Mouse (Mus musculus) C2C12 (cell line): Measurements from ENCODE around the gene Slc25a43. TPM values are rescaled to one million over a fixed set of nuclear protein-coding genes. Genes with fewer than 3 reads are reported as not detected.

Experiments
- H3K27me3 ChIP-seq: one replicate; pipeline ENCODE4 v1.6.1; 2011; ENCODE audit not compliant: control insufficient read depth, insufficient read depth, insufficient read length
- H3K36me3 ChIP-seq: one replicate; pipeline ENCODE4 v1.6.1; 2011; ENCODE audit not compliant: control insufficient read depth, insufficient read depth
- H3K4me3 ChIP-seq: one replicate; pipeline ENCODE4 v1.5.1; 2011; ENCODE audit warnings: mild to moderate bottlenecking, control low read depth; ENCODE audit not compliant: poor library complexity, insufficient read depth, severe bottlenecking
- H3K79me2 ChIP-seq: one replicate; pipeline ENCODE4 v1.6.1; 2011; ENCODE audit not compliant: control insufficient read depth, insufficient read depth
- H3K79me3 ChIP-seq: one replicate; pipeline ENCODE4 v1.6.1; 2011; ENCODE audit warnings: low read depth, control low read depth
- H3ac ChIP-seq: one replicate; pipeline ENCODE3; 2011; ENCODE audit warnings: low read depth; ENCODE audit not compliant: control insufficient read depth, insufficient read length
- CEBPB ChIP-seq: IDR thresholded peaks from one replicate; pipeline ENCODE4 v1.6.1; 2011; ENCODE audit warnings: low read depth, mild to moderate bottlenecking, control low read depth, moderate library complexity
- CTCF ChIP-seq: IDR thresholded peaks from one replicate; pipeline ENCODE4 v1.5.1; 2011; ENCODE audit not compliant: control insufficient read depth, insufficient read depth, insufficient read length
- FOSL1 ChIP-seq: IDR thresholded peaks from one replicate; pipeline ENCODE4 v1.8.0; 2011; ENCODE audit warnings: mild to moderate bottlenecking, low read length; ENCODE audit not compliant: poor library complexity, insufficient read depth, severe bottlenecking
- MAX ChIP-seq: IDR thresholded peaks from one replicate; pipeline ENCODE4 v1.6.1; 2011; ENCODE audit warnings: mild to moderate bottlenecking, control low read depth
- MYOD1 ChIP-seq: IDR thresholded peaks from one replicate; pipeline ENCODE4 v1.6.1; 2011; ENCODE audit warnings: low read depth; ENCODE audit not compliant: control insufficient read depth, insufficient read length
- MYOG ChIP-seq: IDR thresholded peaks from one replicate; pipeline ENCODE4 v1.6.1; 2011; ENCODE audit not compliant: control insufficient read depth, insufficient read length; ENCODE audit errors: extremely low read depth
- USF1 ChIP-seq: IDR thresholded peaks from one replicate; pipeline ENCODE4 v1.6.1; 2011; ENCODE audit warnings: low read depth, mild to moderate bottlenecking, control low read depth, moderate library complexity
- long read RNA-seq, 2 experiments: library from polyadenylated mRNA; unstranded; transcript quantifications; one replicate each; pipeline ENCODE4 v2.0.0; 2019 to 2020
- polyA plus RNA-seq: library from polyadenylated mRNA; unstranded; fragments of >200 nt; fragmentation: generic; extraction: Trizol; gene quantifications from one replicate; pipeline ENCODE4 v1.2.1, GENCODE M21; 2012; ENCODE audit warnings: missing spikeins

Slc25a43 gene
- polyA plus RNA-seq = 1.2 TPM
- long read RNA-seq, experiment 1, partial matches to known transcripts = 0 of 2 reads
- long read RNA-seq, experiment 1, other reads (novel, unspliced or antisense) = 1 of 2 reads
- long read RNA-seq, experiment 2 = 0 reads

DNA sequence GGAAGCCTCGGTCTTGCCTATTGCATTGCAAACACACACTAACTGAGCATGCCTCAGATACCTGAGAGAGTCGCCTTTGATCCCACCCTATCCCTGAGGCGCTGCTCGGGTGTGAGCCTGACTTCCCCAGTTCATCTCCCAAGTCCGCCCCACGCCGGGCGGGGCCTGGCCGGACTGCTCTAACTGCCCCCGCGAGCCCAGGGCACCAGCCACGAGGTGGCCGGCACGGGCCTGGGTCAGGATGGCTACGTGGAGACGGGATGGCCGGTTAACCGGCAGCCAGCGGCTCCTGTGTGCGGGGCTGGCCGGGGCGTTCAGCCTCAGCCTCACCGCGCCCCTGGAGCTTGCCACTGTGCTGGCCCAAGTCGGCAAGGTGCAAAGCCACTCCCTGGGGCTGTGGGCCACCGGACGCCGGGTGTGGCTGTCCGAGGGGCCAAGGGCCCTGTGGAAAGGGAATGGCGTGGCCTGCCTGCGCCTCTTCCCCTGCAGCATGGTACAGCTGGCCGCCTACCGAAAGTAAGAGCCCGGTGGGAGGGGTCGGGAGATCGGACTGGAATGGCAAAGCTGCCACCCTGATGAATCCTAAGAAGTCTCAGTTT, at the start of gene Slc25a43:
Gene Slc25a43 (plus strand): TSS at position 157 of the 599 bp plus-strand sequence.
- H3K36me3 ChIP-seq = no peaks in the 10 kb centered on the region
- H3ac ChIP-seq = peak within 1 kb of the TSS; percentile 22
- H3K27me3 ChIP-seq = no peaks in the 10 kb centered on the region
- H3K79me3 ChIP-seq = no peaks in the 10 kb centered on the region
- no peaks in the 10 kb centered on the region for H3K79me2 ChIP-seq
- no peak within 1 kb of the TSS for H3K4me3 ChIP-seq
- TF ChIP-seq MYOG (no peak), MYOD1 (no peak)

DNA sequence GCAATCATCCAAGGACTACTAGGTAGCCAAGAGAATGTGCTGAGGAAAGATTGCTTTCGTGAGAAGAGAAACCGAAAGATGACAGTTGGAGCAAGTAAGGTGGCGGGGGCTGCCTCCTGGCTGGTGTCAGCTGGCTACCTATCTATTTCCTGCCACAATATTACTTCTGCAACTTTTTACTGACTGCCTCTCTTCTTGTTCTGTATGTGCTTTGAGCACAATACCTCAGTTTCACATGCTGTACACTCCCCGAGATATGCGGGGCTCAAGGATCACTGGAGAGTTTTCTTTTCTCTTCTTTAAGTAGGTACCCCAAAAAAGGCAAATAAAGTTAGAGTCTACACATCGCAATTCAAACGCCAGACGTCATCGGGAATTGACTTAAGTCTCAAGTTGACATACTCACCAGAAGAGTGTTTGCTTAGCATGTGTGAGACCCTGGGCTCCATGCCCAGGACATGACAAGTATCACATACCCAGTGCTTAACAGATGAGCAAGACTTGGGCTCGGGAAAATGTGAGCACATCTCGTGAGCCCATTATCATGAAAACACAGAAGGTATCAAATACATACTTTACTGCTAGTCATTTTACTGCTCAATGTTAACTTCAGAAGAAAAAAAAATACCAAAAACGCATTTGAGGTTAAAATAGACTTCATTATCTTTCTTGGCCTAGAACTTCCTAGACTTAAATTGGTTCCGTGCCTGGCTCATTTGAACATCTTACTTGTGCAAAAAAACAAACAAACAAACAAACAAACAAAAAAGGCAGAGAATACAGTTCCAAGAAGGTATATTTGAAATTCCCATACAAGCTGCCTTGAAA, 3.1 kb upstream of the Slc25a43 start:
- Histone ChIP-seq H3K79me2 (no peaks in the 10 kb centered on the region), H3ac (no peak overlapping the region), H3K79me3 (no peaks in the 10 kb centered on the region), H3K27me3 (no peaks in the 10 kb centered on the region), H3K4me3 (no peak overlapping the region), H3K36me3 (no peaks in the 10 kb centered on the region)
- TF ChIP-seq CTCF = no peak
- TF ChIP-seq MYOG = no peak
- TF ChIP-seq FOSL1 = no peak
- TF ChIP-seq MYOD1 = no peak
- no peak for TF ChIP-seq USF1
- TF ChIP-seq MAX = no peak
- TF ChIP-seq CEBPB = no peak

DNA sequence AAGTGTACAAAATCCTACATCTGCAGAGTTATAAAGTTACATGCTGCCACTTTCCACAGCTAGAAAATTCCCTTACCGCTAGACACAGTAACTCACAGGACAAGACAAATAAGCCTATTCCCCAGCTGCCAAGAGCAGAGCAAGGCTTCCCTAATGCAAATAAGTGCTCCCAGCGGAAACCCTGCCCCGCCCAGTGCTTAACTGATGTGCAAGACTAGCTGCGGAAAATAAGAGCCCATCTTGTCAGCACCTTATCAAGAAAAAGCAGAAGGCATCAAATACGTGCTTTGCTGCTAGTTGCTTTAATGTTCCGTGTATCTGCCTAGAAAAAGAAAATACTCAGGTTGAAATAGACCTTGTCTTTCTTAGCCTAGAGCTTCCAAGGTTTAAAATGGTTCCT, 2.2 kb upstream of the Slc25a43 start:
- TF ChIP-seq FOSL1 = no peak
- TF ChIP-seq MYOD1 = no peak
- no peak for TF ChIP-seq CTCF
- no peak for TF ChIP-seq USF1
- TF ChIP-seq MAX = no peak
- TF ChIP-seq CEBPB = no peak
- TF ChIP-seq MYOG = no peak
- no peaks in the 10 kb centered on the region for H3K36me3 ChIP-seq
- H3K27me3 ChIP-seq = no peaks in the 10 kb centered on the region
- no peaks in the 10 kb centered on the region for H3K79me3 ChIP-seq
- no peaks in the 10 kb centered on the region for H3K79me2 ChIP-seq
- no peak overlapping the region for H3ac ChIP-seq
- no peak overlapping the region for H3K4me3 ChIP-seq

DNA sequence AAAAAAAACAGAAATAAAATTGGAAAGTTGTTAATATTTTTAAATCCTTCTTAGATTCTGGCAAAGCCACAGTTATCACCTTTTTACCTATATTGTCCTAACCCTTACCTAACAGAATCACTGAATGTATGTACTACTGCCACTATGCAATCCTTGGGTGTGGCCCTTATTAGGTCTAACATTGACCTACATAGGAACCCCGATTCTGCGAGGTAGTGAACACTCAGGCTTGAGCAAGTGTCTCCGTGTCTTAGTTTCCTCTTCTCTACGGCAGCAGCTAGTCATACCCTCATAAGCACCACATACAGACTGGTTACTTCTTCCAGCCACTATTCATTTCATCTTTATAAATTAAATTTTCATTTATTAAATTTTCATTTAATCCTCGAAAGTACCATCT, 715 bp upstream of the Slc25a43 start:
- TF ChIP-seq USF1 (no peak), MAX (no peak), CTCF (no peak), FOSL1 (no peak), CEBPB (no peak), MYOD1 (no peak), MYOG (no peak)
- H3K4me3 ChIP-seq = no peak overlapping the region
- H3K27me3 ChIP-seq = no peaks in the 10 kb centered on the region
- no peaks in the 10 kb centered on the region for H3K79me3 ChIP-seq
- H3K79me2 ChIP-seq = no peaks in the 10 kb centered on the region
- H3K36me3 ChIP-seq = no peaks in the 10 kb centered on the region
- H3ac ChIP-seq = no peak overlapping the region

DNA sequence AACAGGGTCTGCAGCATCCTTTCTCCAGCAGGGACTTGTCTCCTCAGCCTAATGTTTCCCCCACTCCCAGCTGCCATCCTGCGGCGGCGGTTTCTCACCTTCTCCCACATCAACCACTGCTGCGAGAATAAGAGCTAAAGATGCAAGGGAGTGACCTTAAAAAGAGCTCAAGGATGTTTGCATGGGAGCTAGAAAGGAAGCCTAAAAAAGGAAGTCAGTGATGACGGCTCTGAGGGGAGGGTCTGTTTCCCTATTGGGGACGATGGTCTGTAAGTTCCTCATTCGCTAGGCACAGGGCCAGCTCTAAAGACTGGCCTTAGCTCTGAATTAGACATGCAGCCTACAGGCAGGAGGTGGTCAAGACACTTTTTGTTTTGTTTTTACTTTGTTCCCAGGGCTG, 1.3 kb downstream of the Slc25a43 start:
- Histone ChIP-seq H3K36me3 (no peaks in the 10 kb centered on the region), H3K79me3 (no peaks in the 10 kb centered on the region), H3K79me2 (no peaks in the 10 kb centered on the region), H3K27me3 (no peaks in the 10 kb centered on the region), H3K4me3 (no peak overlapping the region), H3ac (no peak overlapping the region)
- TF ChIP-seq MYOG (no peak), FOSL1 (no peak), USF1 (no peak), CTCF (no peak), CEBPB (no peak), MAX (no peak), MYOD1 (no peak)
